Mouse (Mus musculus): ENCODE data around the gene Olfr166. TPM values are rescaled to one million over a fixed set of nuclear protein-coding genes. Genes with fewer than 3 reads are reported as not detected.

Olfr166 gene
- not detected for polyA plus RNA-seq (2014; fragmentation: Illumina TruSeq; extraction: RNeasy Lipid Tissue Mini Kit (QIAGEN cat#74804); ENCODE audit: low read depth, low replicate concordance)

GRCm38 (mm10) chr16:19483394-19483793, at the start of gene Olfr166:
Gene Olfr166, plus strand, starts transcription at chr16:19483694.

DNA sequence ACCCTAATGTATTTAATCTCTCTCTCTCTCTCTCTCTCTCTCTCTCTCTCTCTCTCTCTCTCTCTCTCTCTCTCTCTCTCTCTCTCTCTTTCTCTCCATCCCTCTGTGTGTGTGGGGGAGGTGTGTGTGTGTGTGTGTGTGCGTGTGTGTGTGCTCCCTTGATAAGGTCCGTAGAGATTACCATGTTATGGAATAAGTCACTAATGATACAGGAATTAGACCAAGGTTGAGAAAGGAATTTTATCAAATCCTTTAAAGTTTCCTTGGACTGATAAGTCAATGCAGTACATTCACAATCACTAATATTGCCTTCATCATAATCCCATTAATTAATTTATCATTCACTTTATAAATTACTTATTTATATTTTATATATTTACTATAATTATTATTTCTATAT, 38.7 kb downstream of the Olfr166 start, which contains the start of gene Olfr167:
Olfr167 (minus strand) TSS at position 101 of the 400 bp plus-strand sequence.

GRCm38 (mm10) chr16:19535455-19535854, 52.0 kb downstream of the Olfr166 start, which contains the start of gene Olfr168:
Gene Olfr168, minus strand, starts transcription at chr16:19535555.

Other genes starting within 250 kb of the Olfr166 start
- not detected for gene Olfr164, start 169.6 kb upstream of the Olfr166 start, polyA plus RNA-seq (2014; fragmentation: Illumina TruSeq; extraction: RNeasy Lipid Tissue Mini Kit (QIAGEN cat#74804); ENCODE audit: low read depth, low replicate concordance)
- not detected for gene Olfr165, start 60.6 kb upstream of the Olfr166 start, polyA plus RNA-seq (2014; fragmentation: Illumina TruSeq; extraction: RNeasy Lipid Tissue Mini Kit (QIAGEN cat#74804); ENCODE audit: low read depth, low replicate concordance)
- not detected for gene Olfr167, start 38.6 kb downstream of the Olfr166 start, polyA plus RNA-seq (2014; fragmentation: Illumina TruSeq; extraction: RNeasy Lipid Tissue Mini Kit (QIAGEN cat#74804); ENCODE audit: low read depth, low replicate concordance)
- gene Olfr168, start 51.9 kb downstream of the Olfr166 start, polyA plus RNA-seq (2014; fragmentation: Illumina TruSeq; extraction: RNeasy Lipid Tissue Mini Kit (QIAGEN cat#74804); ENCODE audit: low read depth, low replicate concordance), result not detected
- gene Olfr169, start 88.1 kb downstream of the Olfr166 start, polyA plus RNA-seq (2014; fragmentation: Illumina TruSeq; extraction: RNeasy Lipid Tissue Mini Kit (QIAGEN cat#74804); ENCODE audit: low read depth, low replicate concordance), result not detected
- gene Olfr170, start 128.2 kb downstream of the Olfr166 start, polyA plus RNA-seq (2014; fragmentation: Illumina TruSeq; extraction: RNeasy Lipid Tissue Mini Kit (QIAGEN cat#74804); ENCODE audit: low read depth, low replicate concordance), result not detected
- not detected for gene Olfr171, start 146.2 kb downstream of the Olfr166 start, polyA plus RNA-seq (2014; fragmentation: Illumina TruSeq; extraction: RNeasy Lipid Tissue Mini Kit (QIAGEN cat#74804); ENCODE audit: low read depth, low replicate concordance)
- gene Lamp3, start 222.7 kb downstream of the Olfr166 start, polyA plus RNA-seq (2014; fragmentation: Illumina TruSeq; extraction: RNeasy Lipid Tissue Mini Kit (QIAGEN cat#74804); ENCODE audit: low read depth, low replicate concordance), result not detected

Data from kidney, adult 10 weeks (tissue).